Mouse (Mus musculus) bone marrow, adult 2 months (tissue): ENCODE measurements around the gene Slc39a3.

Experiments
- CTCF ChIP-seq: fragments of 200-500 bp; IDR thresholded peaks from 2 replicates; pipeline ENCODE4 v1.5.1; 2011; ENCODE audit warnings: low read length, control low read depth; ENCODE audit not compliant: control insufficient read depth, insufficient read depth
- POLR2A ChIP-seq: fragments of 200-500 bp; IDR thresholded peaks from 2 replicates; pipeline ENCODE4 v1.6.1; 2011; ENCODE audit warnings: low read depth, mild to moderate bottlenecking, control low read depth, low read length, borderline replicate concordance; ENCODE audit not compliant: control insufficient read depth

- TF ChIP-seq CTCF = no peak
- no peak for TF ChIP-seq POLR2A
These were observed 53.0 kb downstream of the Slc39a3 start for GRCm38 (mm10) chr10:80984223-80984622.
